Mouse (Mus musculus): ENCODE measurements around the gene Smpd2. TPM values are rescaled to one million over a fixed set of nuclear protein-coding genes. Genes with fewer than 3 reads are reported as not detected.
"Not testable (repeated sequence)": the region's sequence is repeated elsewhere in the genome, so short reads cannot be mapped to it uniquely, and the experiment has no call there.

Gene Smpd2
- polyA plus RNA-seq, 1 experiment from 2014 or later, result 46.8 TPM

GRCm38 (mm10) chr10:41505446-41505845 lies 15.3 kb upstream of the Smpd2 start:
- H3K9me3 ChIP-seq (replicated peaks; ENCODE audit: control insufficient read depth, low read length); H3K9ac ChIP-seq (ENCODE audit: low read depth, low read length); H3K36me3 ChIP-seq (ENCODE audit: control insufficient read depth, insufficient read depth, low read length); H3K4me3 ChIP-seq (ENCODE audit: low read depth, low read length); H3K27me3 ChIP-seq (ENCODE audit: control insufficient read depth, insufficient read depth, low read length); ATAC-seq (replicated peaks; ENCODE audit: insufficient number of reproducible peaks, low FRiP score, low TSS enrichment); H3K27ac ChIP-seq (ENCODE audit: low read depth, low read length); H3K4me1 ChIP-seq (ENCODE audit: control insufficient read depth, insufficient read depth, low read length); H3K4me2 ChIP-seq: not testable (repeated sequence)
- 2% methylated on average over 3 of the region's 3 CpGs for WGBS (ENCODE audit: insufficient replicate concordance)

GRCm38 (mm10) chr10:41504996-41505395 lies 14.8 kb upstream of the Smpd2 start:
- no peaks in the 10 kb centered on the region for H3K36me3 ChIP-seq (ENCODE audit: control insufficient read depth, insufficient read depth, low read length)
- H3K4me1 ChIP-seq (ENCODE audit: control insufficient read depth, insufficient read depth, low read length), result no peaks in the 10 kb centered on the region
- no peak overlapping the region for H3K4me2 ChIP-seq
- 91% methylated on average over 1 of the region's 1 CpGs for WGBS (ENCODE audit: insufficient replicate concordance)
- no peaks in the 10 kb centered on the region for H3K9me3 ChIP-seq (replicated peaks; ENCODE audit: control insufficient read depth, low read length)
- H3K9ac ChIP-seq (ENCODE audit: low read depth, low read length), result no peak overlapping the region
- peaks cover 3% of the 10 kb centered on the region; the same call in 1 of the 2 replicates for H3K27me3 ChIP-seq (ENCODE audit: control insufficient read depth, insufficient read depth, low read length)
- H3K4me3 ChIP-seq (ENCODE audit: low read depth, low read length), result no peak overlapping the region
- no peak for ATAC-seq (replicated peaks; ENCODE audit: insufficient number of reproducible peaks, low FRiP score, low TSS enrichment)
- no peak overlapping the region for H3K27ac ChIP-seq (ENCODE audit: low read depth, low read length)

DNA sequence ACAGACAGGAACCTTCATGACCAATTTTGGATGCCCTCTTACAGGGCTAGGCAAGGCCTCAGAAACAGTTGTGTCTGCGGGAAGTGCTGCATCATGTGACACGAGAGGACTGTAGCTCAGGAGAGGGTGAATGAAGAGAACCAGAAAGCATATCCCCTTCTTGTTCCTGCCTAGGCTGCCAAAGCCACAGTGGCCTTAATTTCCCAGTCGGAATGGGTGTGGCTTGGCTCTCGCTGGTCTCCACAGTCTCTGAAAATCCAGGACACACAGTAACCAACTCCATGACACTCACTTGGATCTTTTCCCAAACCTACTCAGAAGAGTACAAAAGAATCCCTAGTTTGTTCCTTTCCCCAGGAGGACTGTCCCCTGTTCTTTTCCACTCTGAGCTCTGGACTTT lies 10.8 kb upstream of the Smpd2 start:
- Histone ChIP-seq H3K4me1 (ENCODE audit: control insufficient read depth, insufficient read depth, low read length) (no peaks in the 10 kb centered on the region), H3K9me3 (replicated peaks; ENCODE audit: control insufficient read depth, low read length) (no peaks in the 10 kb centered on the region), H3K27me3 (ENCODE audit: control insufficient read depth, insufficient read depth, low read length) (no peaks in the 10 kb centered on the region), H3K36me3 (ENCODE audit: control insufficient read depth, insufficient read depth, low read length) (no peaks in the 10 kb centered on the region), H3K9ac (ENCODE audit: low read depth, low read length) (no peak overlapping the region), H3K4me2 (no peak overlapping the region), H3K27ac (ENCODE audit: low read depth, low read length) (no peak overlapping the region), H3K4me3 (ENCODE audit: low read depth, low read length) (no peak overlapping the region)
- no peak for ATAC-seq (replicated peaks; ENCODE audit: insufficient number of reproducible peaks, low FRiP score, low TSS enrichment)
- 66% methylated on average over 4 of the region's 4 CpGs for WGBS (ENCODE audit: insufficient replicate concordance)

DNA sequence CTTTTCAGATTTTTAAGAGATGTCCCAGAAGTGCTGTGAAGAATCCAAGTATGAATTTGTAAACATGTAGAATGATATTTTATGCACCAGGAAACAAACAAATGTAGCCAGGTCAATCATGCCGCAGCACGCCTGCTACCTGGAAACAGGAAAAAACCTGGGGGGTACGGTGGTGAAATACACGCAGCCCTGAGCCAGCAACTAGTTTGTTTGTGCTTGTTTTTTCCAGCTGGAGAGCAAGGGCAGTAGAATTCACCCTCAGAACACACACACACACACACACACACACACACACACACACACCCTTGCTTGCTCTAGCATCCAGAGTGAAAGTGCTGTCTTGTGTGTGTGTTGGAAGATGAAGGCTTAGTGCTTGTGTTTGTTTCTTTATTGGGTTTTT lies 942 bp upstream of the Smpd2 start:
- H3K27ac ChIP-seq (ENCODE audit: low read depth, low read length), result no peak overlapping the region
- H3K27me3 ChIP-seq (ENCODE audit: control insufficient read depth, insufficient read depth, low read length), result no peaks in the 10 kb centered on the region
- no peaks in the 10 kb centered on the region for H3K9me3 ChIP-seq (replicated peaks; ENCODE audit: control insufficient read depth, low read length)
- no peak for ATAC-seq (replicated peaks; ENCODE audit: insufficient number of reproducible peaks, low FRiP score, low TSS enrichment)
- WGBS (ENCODE audit: insufficient replicate concordance), result 45% methylated on average over 4 of the region's 4 CpGs
- no peak overlapping the region for H3K4me3 ChIP-seq (ENCODE audit: low read depth, low read length)
- H3K4me1 ChIP-seq (ENCODE audit: control insufficient read depth, insufficient read depth, low read length), result peaks cover 9% of the 10 kb centered on the region
- no peak overlapping the region; the same call in 1 of the 2 replicates for H3K4me2 ChIP-seq
- no peak overlapping the region for H3K9ac ChIP-seq (ENCODE audit: low read depth, low read length)
- H3K36me3 ChIP-seq (ENCODE audit: control insufficient read depth, insufficient read depth, low read length), result peaks cover 11% of the 10 kb centered on the region

GRCm38 (mm10) chr10:41490518-41490873 lies 327 bp upstream of the Smpd2 start:
- no peak; the same call in 1 of the 2 replicates for ATAC-seq (replicated peaks; ENCODE audit: insufficient number of reproducible peaks, low FRiP score, low TSS enrichment)
- H3K9ac ChIP-seq (ENCODE audit: low read depth, low read length), result peak overlapping the region; percentile 75
- H3K4me1 ChIP-seq (ENCODE audit: control insufficient read depth, insufficient read depth, low read length), result peaks cover 9% of the 10 kb centered on the region
- WGBS (ENCODE audit: insufficient replicate concordance), result under 1% methylated on average over 29 of the region's 29 CpGs
- H3K9me3 ChIP-seq (replicated peaks; ENCODE audit: control insufficient read depth, low read length), result no peaks in the 10 kb centered on the region
- peaks cover 17% of the 10 kb centered on the region for H3K36me3 ChIP-seq (ENCODE audit: control insufficient read depth, insufficient read depth, low read length)
- H3K4me3 ChIP-seq (ENCODE audit: low read depth, low read length), result peak overlapping the region; percentile 56
- peak overlapping the region; percentile 81 for H3K4me2 ChIP-seq
- H3K27ac ChIP-seq (ENCODE audit: low read depth, low read length), result no peak overlapping the region
- no peaks in the 10 kb centered on the region for H3K27me3 ChIP-seq (ENCODE audit: control insufficient read depth, insufficient read depth, low read length)

DNA sequence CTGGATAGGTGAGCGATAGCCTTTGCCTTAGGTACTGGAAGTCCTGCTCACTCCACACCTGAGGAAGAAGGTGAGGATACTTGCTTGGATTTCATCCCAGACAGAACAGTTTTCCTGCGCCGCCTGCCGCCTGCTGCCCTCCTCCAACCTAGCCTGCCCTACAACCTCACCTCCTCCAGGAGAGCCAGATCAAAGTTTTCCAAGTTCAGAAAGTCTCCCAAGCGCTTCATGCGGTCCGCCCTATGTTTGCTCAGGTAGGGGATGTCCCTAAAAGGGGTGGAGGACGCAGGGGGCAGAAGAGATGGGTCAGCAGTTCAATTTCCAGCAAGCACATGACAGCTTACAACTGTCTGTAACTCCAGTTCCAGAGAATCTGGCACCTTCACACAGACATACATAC lies 875 bp downstream of the Smpd2 start:
- 0 out of 2 replicates have a peak overlapping the region, but pooled peaks have one; percentile 65 for H3K27ac ChIP-seq (ENCODE audit: low read depth, low read length)
- peaks cover 9% of the 10 kb centered on the region for H3K4me1 ChIP-seq (ENCODE audit: control insufficient read depth, insufficient read depth, low read length)
- no peaks in the 10 kb centered on the region for H3K27me3 ChIP-seq (ENCODE audit: control insufficient read depth, insufficient read depth, low read length)
- H3K9me3 ChIP-seq (replicated peaks; ENCODE audit: control insufficient read depth, low read length), result no peaks in the 10 kb centered on the region
- peaks cover 26% of the 10 kb centered on the region for H3K36me3 ChIP-seq (ENCODE audit: control insufficient read depth, insufficient read depth, low read length)
- H3K9ac ChIP-seq (ENCODE audit: low read depth, low read length), result peak overlapping the region; percentile 75
- WGBS (ENCODE audit: insufficient replicate concordance), result 30% methylated on average over 8 of the region's 8 CpGs
- H3K4me2 ChIP-seq, result peak overlapping the region; percentile 81
- ATAC-seq (replicated peaks; ENCODE audit: insufficient number of reproducible peaks, low FRiP score, low TSS enrichment), result no peak
- H3K4me3 ChIP-seq (ENCODE audit: low read depth, low read length), result peak overlapping the region; percentile 56

- peaks cover 9% of the 10 kb centered on the region for H3K4me1 ChIP-seq (ENCODE audit: control insufficient read depth, insufficient read depth, low read length)
- no peak overlapping the region for H3K27ac ChIP-seq (ENCODE audit: low read depth, low read length)
- H3K9ac ChIP-seq (ENCODE audit: low read depth, low read length), result peak overlapping the region; percentile 75; the same call in 1 of the 2 replicates
- no peaks in the 10 kb centered on the region for H3K27me3 ChIP-seq (ENCODE audit: control insufficient read depth, insufficient read depth, low read length)
- peak overlapping the region; percentile 81 for H3K4me2 ChIP-seq
- ATAC-seq (replicated peaks; ENCODE audit: insufficient number of reproducible peaks, low FRiP score, low TSS enrichment), result no peak
- 49% methylated on average over 7 of the region's 7 CpGs for WGBS (ENCODE audit: insufficient replicate concordance)
- H3K4me3 ChIP-seq (ENCODE audit: low read depth, low read length), result peak overlapping the region; percentile 56
- H3K36me3 ChIP-seq (ENCODE audit: control insufficient read depth, insufficient read depth, low read length), result peaks cover 30% of the 10 kb centered on the region
- no peaks in the 10 kb centered on the region for H3K9me3 ChIP-seq (replicated peaks; ENCODE audit: control insufficient read depth, low read length)
These were observed 1.3 kb downstream of the Smpd2 start for GRCm38 (mm10) chr10:41488877-41489276.

GRCm38 (mm10) chr10:41486506-41487170 lies 3.5 kb downstream of the Smpd2 start:
- Histone ChIP-seq H3K4me2 (no peak overlapping the region), H3K27me3 (ENCODE audit: control insufficient read depth, insufficient read depth, low read length) (no peaks in the 10 kb centered on the region), H3K36me3 (ENCODE audit: control insufficient read depth, insufficient read depth, low read length) (peaks cover 39% of the 10 kb centered on the region), H3K27ac (ENCODE audit: low read depth, low read length) (no peak overlapping the region), H3K4me1 (ENCODE audit: control insufficient read depth, insufficient read depth, low read length) (peaks cover 10% of the 10 kb centered on the region), H3K9me3 (replicated peaks; ENCODE audit: control insufficient read depth, low read length) (no peaks in the 10 kb centered on the region), H3K4me3 (ENCODE audit: low read depth, low read length) (no peak overlapping the region), H3K9ac (ENCODE audit: low read depth, low read length) (no peak overlapping the region)
- ATAC-seq (replicated peaks; ENCODE audit: insufficient number of reproducible peaks, low FRiP score, low TSS enrichment), result no peak
- WGBS (ENCODE audit: insufficient replicate concordance), result 88% methylated on average over 14 of the region's 14 CpGs

GRCm38 (mm10) chr10:41485778-41486177 lies 4.4 kb downstream of the Smpd2 start:
- H3K36me3 ChIP-seq (ENCODE audit: control insufficient read depth, insufficient read depth, low read length), result peaks cover 39% of the 10 kb centered on the region

More at GRCm38 (mm10) chr10:41485778-41486177, 4.4 kb downstream of the Smpd2 start:
- Histone ChIP-seq H3K4me1 (ENCODE audit: control insufficient read depth, insufficient read depth, low read length) (peaks cover 17% of the 10 kb centered on the region), H3K4me3 (ENCODE audit: low read depth, low read length) (no peak overlapping the region), H3K27me3 (ENCODE audit: control insufficient read depth, insufficient read depth, low read length) (no peaks in the 10 kb centered on the region), H3K9ac (ENCODE audit: low read depth, low read length) (no peak overlapping the region), H3K4me2 (no peak overlapping the region), H3K9me3 (replicated peaks; ENCODE audit: control insufficient read depth, low read length) (no peaks in the 10 kb centered on the region), H3K27ac (ENCODE audit: low read depth, low read length) (no peak overlapping the region)
- ATAC-seq (replicated peaks; ENCODE audit: insufficient number of reproducible peaks, low FRiP score, low TSS enrichment), result no peak
- WGBS (ENCODE audit: insufficient replicate concordance), result 90% methylated on average over 16 of the region's 16 CpGs
